Mouse (Mus musculus): ENCODE results near the gene Dqx1. TPM values are rescaled to one million over a fixed set of nuclear protein-coding genes. Genes with fewer than 3 reads are reported as not detected.
A peak's percentile ranks its signal among the peaks of the same experiment; 100 is the strongest.

Dqx1 gene
- polyA plus RNA-seq, 1 experiment from 2014 or later: 0.30 TPM

GRCm38 (mm10) chr6:83031111-83031510 lies 26.5 kb upstream of the Dqx1 start:
- H3K36me3 ChIP-seq (ENCODE audit: control insufficient read depth, insufficient read depth): no peaks in the 10 kb centered on the region
- peaks cover 20% of the 10 kb centered on the region for H3K4me1 ChIP-seq (replicated peaks; ENCODE audit: control insufficient read depth, insufficient read depth, low read length)
- WGBS: 51% methylated on average over 7 of the region's 7 CpGs
- H3K4me3 ChIP-seq (replicated peaks; ENCODE audit: low read length): no peak overlapping the region
- H3K27me3 ChIP-seq (replicated peaks; ENCODE audit: control insufficient read depth, insufficient read depth, low read length): peaks cover 20% of the 10 kb centered on the region
- H3K27ac ChIP-seq (ENCODE audit: low read length): no peak overlapping the region
- ATAC-seq: no peak
- H3K9ac ChIP-seq (replicated peaks; ENCODE audit: low read depth, low read length): no peak overlapping the region
- H3K4me2 ChIP-seq (ENCODE audit: low read length): no peak overlapping the region
- no peaks in the 10 kb centered on the region for H3K9me3 ChIP-seq (ENCODE audit: control insufficient read depth, low read length)

- peak overlapping the region; percentile 61 for H3K4me2 ChIP-seq (ENCODE audit: low read length)
- peak overlapping the region; percentile 45 for H3K4me3 ChIP-seq (replicated peaks; ENCODE audit: low read length)
- ATAC-seq: no peak
- H3K27ac ChIP-seq (ENCODE audit: low read length): no peak overlapping the region
- H3K9ac ChIP-seq (replicated peaks; ENCODE audit: low read depth, low read length): no peak overlapping the region; the same call in 1 of the 2 replicates
- H3K27me3 ChIP-seq (replicated peaks; ENCODE audit: control insufficient read depth, insufficient read depth, low read length): peaks cover 20% of the 10 kb centered on the region
- no peaks in the 10 kb centered on the region for H3K9me3 ChIP-seq (ENCODE audit: control insufficient read depth, low read length)
- H3K4me1 ChIP-seq (replicated peaks; ENCODE audit: control insufficient read depth, insufficient read depth, low read length): peaks cover 20% of the 10 kb centered on the region
- 24% methylated on average over 18 of the region's 18 CpGs for WGBS
- H3K36me3 ChIP-seq (ENCODE audit: control insufficient read depth, insufficient read depth): no peaks in the 10 kb centered on the region
Observed at GRCm38 (mm10) chr6:83031921-83032590, 25.6 kb upstream of the Dqx1 start.

GRCm38 (mm10) chr6:83032769-83033191 lies 24.9 kb upstream of the Dqx1 start:
- Histone ChIP-seq H3K9ac (replicated peaks; ENCODE audit: low read depth, low read length) (peak overlapping the region; percentile 27), H3K27ac (ENCODE audit: low read length) (no peak overlapping the region), H3K4me1 (replicated peaks; ENCODE audit: control insufficient read depth, insufficient read depth, low read length) (peaks cover 20% of the 10 kb centered on the region), H3K27me3 (replicated peaks; ENCODE audit: control insufficient read depth, insufficient read depth, low read length) (peaks cover 20% of the 10 kb centered on the region), H3K36me3 (ENCODE audit: control insufficient read depth, insufficient read depth) (no peaks in the 10 kb centered on the region), H3K9me3 (ENCODE audit: control insufficient read depth, low read length) (no peaks in the 10 kb centered on the region), H3K4me3 (replicated peaks; ENCODE audit: low read length) (peak overlapping the region; percentile 45), H3K4me2 (ENCODE audit: low read length) (peak overlapping the region; percentile 61)
- WGBS: under 1% methylated on average over 31 of the region's 31 CpGs
- peak; percentile 46 for ATAC-seq

GRCm38 (mm10) chr6:83033249-83034185 lies 24.1 kb upstream of the Dqx1 start, which contains the start of the genes Dok1 and Loxl3:
Dok1 (minus strand) TSS chr6:83033471.
Loxl3 (plus strand) TSS chr6:83034173.
- 0 out of 2 replicates have a peak within 1 kb of the TSS, but pooled peaks have one; percentile 16 for H3K27ac ChIP-seq (ENCODE audit: low read length)
- H3K4me3 ChIP-seq (replicated peaks; ENCODE audit: low read length): peak within 1 kb of the TSS; percentile 45
- H3K4me1 ChIP-seq (replicated peaks; ENCODE audit: control insufficient read depth, insufficient read depth, low read length): peaks cover 25% of the 10 kb centered on the region
- peaks cover 20% of the 10 kb centered on the region for H3K27me3 ChIP-seq (replicated peaks; ENCODE audit: control insufficient read depth, insufficient read depth, low read length)
- no peaks in the 10 kb centered on the region for H3K36me3 ChIP-seq (ENCODE audit: control insufficient read depth, insufficient read depth)
- peak within 1 kb of the TSS; percentile 61 for H3K4me2 ChIP-seq (ENCODE audit: low read length)
- H3K9ac ChIP-seq (replicated peaks; ENCODE audit: low read depth, low read length): peak within 1 kb of the TSS; percentile 27
- WGBS: under 1% methylated on average over 46 of the region's 51 CpGs
- ATAC-seq: peak; percentile 75
- H3K9me3 ChIP-seq (ENCODE audit: control insufficient read depth, low read length): no peaks in the 10 kb centered on the region

GRCm38 (mm10) chr6:83034463-83035055 lies 23.1 kb upstream of the Dqx1 start:
- Histone ChIP-seq H3K27me3 (replicated peaks; ENCODE audit: control insufficient read depth, insufficient read depth, low read length) (peaks cover 20% of the 10 kb centered on the region), H3K27ac (ENCODE audit: low read length) (no peak overlapping the region), H3K4me1 (replicated peaks; ENCODE audit: control insufficient read depth, insufficient read depth, low read length) (peaks cover 28% of the 10 kb centered on the region), H3K9me3 (ENCODE audit: control insufficient read depth, low read length) (no peaks in the 10 kb centered on the region), H3K36me3 (ENCODE audit: control insufficient read depth, insufficient read depth) (no peaks in the 10 kb centered on the region), H3K4me3 (replicated peaks; ENCODE audit: low read length) (peak overlapping the region; percentile 45), H3K9ac (replicated peaks; ENCODE audit: low read depth, low read length) (no peak overlapping the region), H3K4me2 (ENCODE audit: low read length) (peak overlapping the region; percentile 61)
- 18% methylated on average over 5 of the region's 5 CpGs for WGBS
- no peak for ATAC-seq

GRCm38 (mm10) chr6:83037188-83037587 lies 20.5 kb upstream of the Dqx1 start:
- Histone ChIP-seq H3K36me3 (ENCODE audit: control insufficient read depth, insufficient read depth) (no peaks in the 10 kb centered on the region), H3K4me3 (replicated peaks; ENCODE audit: low read length) (no peak overlapping the region), H3K9ac (replicated peaks; ENCODE audit: low read depth, low read length) (no peak overlapping the region), H3K4me1 (replicated peaks; ENCODE audit: control insufficient read depth, insufficient read depth, low read length) (peaks cover 28% of the 10 kb centered on the region), H3K4me2 (ENCODE audit: low read length) (no peak overlapping the region), H3K27me3 (replicated peaks; ENCODE audit: control insufficient read depth, insufficient read depth, low read length) (peaks cover 9% of the 10 kb centered on the region), H3K9me3 (ENCODE audit: control insufficient read depth, low read length) (no peaks in the 10 kb centered on the region), H3K27ac (ENCODE audit: low read length) (no peak overlapping the region)
- 76% methylated on average over 8 of the region's 8 CpGs for WGBS
- ATAC-seq: no peak

- peak; percentile 53 for ATAC-seq
- no peak overlapping the region for H3K27ac ChIP-seq (ENCODE audit: low read length)
- no peaks in the 10 kb centered on the region for H3K36me3 ChIP-seq (ENCODE audit: control insufficient read depth, insufficient read depth)
- H3K4me1 ChIP-seq (replicated peaks; ENCODE audit: control insufficient read depth, insufficient read depth, low read length): peaks cover 16% of the 10 kb centered on the region
- H3K4me3 ChIP-seq (replicated peaks; ENCODE audit: low read length): peak overlapping the region; percentile 40
- peak overlapping the region; percentile 75 for H3K4me2 ChIP-seq (ENCODE audit: low read length)
- peaks cover under 1% of the 10 kb centered on the region; the same call in 1 of the 2 replicates for H3K27me3 ChIP-seq (replicated peaks; ENCODE audit: control insufficient read depth, insufficient read depth, low read length)
- peak overlapping the region; percentile 43 for H3K9ac ChIP-seq (replicated peaks; ENCODE audit: low read depth, low read length)
- no peaks in the 10 kb centered on the region for H3K9me3 ChIP-seq (ENCODE audit: control insufficient read depth, low read length)
- 7% methylated on average over 24 of the region's 24 CpGs for whole genome bisulfite sequencing
Observed at GRCm38 (mm10) chr6:83038496-83039012, 19.1 kb upstream of the Dqx1 start.

DNA sequence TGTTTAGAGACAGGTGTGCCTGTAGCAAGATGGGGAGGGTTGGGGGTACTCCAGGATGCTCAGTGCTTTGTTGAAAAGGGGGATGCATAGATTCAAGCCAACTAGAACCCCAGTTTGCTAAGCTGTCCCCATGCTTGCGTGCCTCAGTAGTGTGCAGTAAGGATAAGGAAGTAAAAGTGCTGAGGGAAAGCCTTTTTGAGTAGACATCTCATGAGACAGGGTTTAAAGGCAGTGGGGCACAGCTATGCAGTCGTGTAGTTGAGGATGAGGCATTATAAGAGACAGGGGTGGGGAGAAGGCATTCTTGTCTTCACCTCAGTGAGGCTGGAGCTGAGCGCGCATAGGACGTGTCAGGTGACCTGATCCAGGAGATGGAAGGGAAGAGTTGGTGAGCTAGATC lies 17.0 kb upstream of the Dqx1 start:
- 70% methylated on average over 5 of the region's 5 CpGs for WGBS
- Histone ChIP-seq H3K4me3 (replicated peaks; ENCODE audit: low read length) (no peak overlapping the region), H3K4me1 (replicated peaks; ENCODE audit: control insufficient read depth, insufficient read depth, low read length) (peaks cover 8% of the 10 kb centered on the region), H3K9me3 (ENCODE audit: control insufficient read depth, low read length) (no peaks in the 10 kb centered on the region), H3K27me3 (replicated peaks; ENCODE audit: control insufficient read depth, insufficient read depth, low read length) (no peaks in the 10 kb centered on the region), H3K36me3 (ENCODE audit: control insufficient read depth, insufficient read depth) (no peaks in the 10 kb centered on the region), H3K4me2 (ENCODE audit: low read length) (no peak overlapping the region), H3K27ac (ENCODE audit: low read length) (no peak overlapping the region), H3K9ac (replicated peaks; ENCODE audit: low read depth, low read length) (no peak overlapping the region)
- no peak for ATAC-seq

DNA sequence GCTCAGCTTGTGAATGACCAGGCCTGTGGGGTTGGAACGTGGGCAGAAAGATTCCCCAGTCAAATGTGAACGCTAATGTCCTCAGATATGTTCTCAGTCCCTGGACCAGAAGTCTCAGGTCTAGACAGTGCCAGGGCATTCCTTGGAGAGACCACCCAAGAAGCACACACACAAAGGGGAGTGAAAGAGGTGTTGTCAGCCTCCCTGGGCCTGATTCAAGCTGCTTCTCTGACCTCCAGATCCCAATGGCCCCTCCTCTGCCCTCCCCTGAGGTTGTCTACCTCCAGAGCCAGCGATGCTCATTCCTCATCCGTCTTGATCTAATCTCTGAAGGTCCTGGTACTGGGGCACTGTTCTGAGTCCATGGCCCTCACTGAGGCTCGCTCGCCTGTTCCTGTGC lies 14.1 kb upstream of the Dqx1 start:
- no peaks in the 10 kb centered on the region for H3K36me3 ChIP-seq (ENCODE audit: control insufficient read depth, insufficient read depth)
- no peak overlapping the region for H3K27ac ChIP-seq (ENCODE audit: low read length)
- 65% methylated on average over 6 of the region's 6 CpGs for WGBS
- no peak for ATAC-seq
- no peaks in the 10 kb centered on the region for H3K27me3 ChIP-seq (replicated peaks; ENCODE audit: control insufficient read depth, insufficient read depth, low read length)
- no peak overlapping the region for H3K4me3 ChIP-seq (replicated peaks; ENCODE audit: low read length)
- no peaks in the 10 kb centered on the region for H3K9me3 ChIP-seq (ENCODE audit: control insufficient read depth, low read length)
- H3K4me1 ChIP-seq (replicated peaks; ENCODE audit: control insufficient read depth, insufficient read depth, low read length): peaks cover 3% of the 10 kb centered on the region
- H3K4me2 ChIP-seq (ENCODE audit: low read length): no peak overlapping the region
- no peak overlapping the region for H3K9ac ChIP-seq (replicated peaks; ENCODE audit: low read depth, low read length)
